Mouse (Mus musculus) hindbrain, postnatal 0 days (tissue): ENCODE measurements at regions not wholly inside any gene's neighbourhood (a gene's known extent, or its start where the extent isn't known, plus 50 kb on each side); places are given as distances from the start of the nearest gene placed in this dataset.

Experiments
- ATAC-seq: fragments of 200-750 bp; cut with Nextera tagmentation; 2 replicates; pipeline ENCODE4 v1.8.0; 2017; ENCODE audit warnings: mild to moderate bottlenecking, moderate TSS enrichment, moderate library complexity
- DNase-seq: peaks from one replicate; pipeline ENCODE4 v3.0.0-alpha.2; 2015; ENCODE audit warnings: low spot score
- H3K27ac ChIP-seq: fragments of 300-500 bp; sonication (generic); 2 replicates; pipeline ENCODE4 v1.5.1; 2014; ENCODE audit warnings: mild to moderate bottlenecking
- H3K27me3 ChIP-seq: fragments of 300-500 bp; sonication (generic); 2 replicates; pipeline ENCODE4 v1.6.1; 2014; ENCODE audit warnings: low read length, mixed read lengths; ENCODE audit not compliant: insufficient read depth
- H3K36me3 ChIP-seq: fragments of 300-500 bp; sonication (generic); 2 replicates; pipeline ENCODE4 v1.6.1; 2014; ENCODE audit warnings: low read length, mixed read lengths; ENCODE audit not compliant: insufficient read depth
- H3K4me1 ChIP-seq: fragments of 300-500 bp; sonication (generic); 2 replicates; pipeline ENCODE4 v1.6.1; 2014; ENCODE audit warnings: antibody characterized with exemption, low read length, mixed read lengths; ENCODE audit not compliant: insufficient read depth
- H3K4me2 ChIP-seq: fragments of 300-500 bp; sonication (generic); 2 replicates; pipeline ENCODE4 v1.6.1; 2014; ENCODE audit warnings: low read depth, mild to moderate bottlenecking, low read length, moderate library complexity, mixed read lengths
- H3K4me3 ChIP-seq: fragments of 300-500 bp; sonication (generic); 2 replicates; pipeline ENCODE4 v1.5.1; 2014; ENCODE audit warnings: low read length
- H3K9ac ChIP-seq: fragments of 300-500 bp; sonication (generic); replicated peaks from 2 replicates; pipeline ENCODE4 v1.6.1; 2014; ENCODE audit warnings: mild to moderate bottlenecking, low read length, moderate library complexity, mixed read lengths
- H3K9me3 ChIP-seq: fragments of 300-500 bp; sonication (generic); 2 replicates; pipeline ENCODE4 v1.6.1; 2016; ENCODE audit warnings: low read length, mixed read lengths
- CTCF ChIP-seq: IDR thresholded peaks from 2 replicates; pipeline ENCODE4 v1.5.1; 2016; ENCODE audit warnings: antibody characterized with exemption, control low read depth, low read depth
- WGBS: fragments of 180-500 bp; shearing (Covaris S2); extraction: QIAGEN DNeasy Blood & Tissue Kit; methylation state at CpG from one replicate; pipeline ENCODE4 v1.1.7; 2014; 5-methylcytosine and 5-hydroxymethylcytosine counted together

DNA sequence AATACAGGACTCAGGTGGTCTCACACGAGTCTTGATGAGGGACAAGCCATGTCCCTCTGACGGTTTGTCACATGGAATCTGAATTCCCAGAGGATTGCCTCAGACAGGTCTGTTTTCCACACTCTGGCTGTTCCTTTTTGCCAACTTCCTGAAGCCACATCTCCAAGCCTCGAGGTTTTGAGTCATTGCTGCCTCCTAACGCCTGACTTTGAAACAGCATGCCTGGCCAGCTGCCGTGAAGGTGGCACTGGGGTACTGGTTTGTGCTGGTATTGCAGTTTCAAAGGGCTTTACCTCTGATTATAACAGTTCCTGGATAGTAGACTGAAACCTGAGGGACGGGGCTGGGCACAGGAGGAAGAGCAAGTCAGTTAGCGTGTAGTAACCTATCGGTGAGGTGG, 117.1 kb upstream of the Dnajc19 start:
- Histone ChIP-seq H3K9ac (no peak overlapping the region), H3K27me3 (no peaks in the 10 kb centered on the region), H3K4me1 (peaks cover 3% of the 10 kb centered on the region; the same call in 1 of the 2 replicates), H3K4me3 (no peak overlapping the region), H3K36me3 (no peaks in the 10 kb centered on the region), H3K4me2 (peak overlapping the region; percentile 19; the same call in 1 of the 2 replicates), H3K27ac (no peak overlapping the region), H3K9me3 (no peaks in the 10 kb centered on the region)
- ATAC-seq (peak; percentile 75), DNase-seq (peak; percentile 68)
- peak; percentile 71 for TF ChIP-seq CTCF
- WGBS, result 35% methylated on average over 8 of the region's 8 CpGs

DNA sequence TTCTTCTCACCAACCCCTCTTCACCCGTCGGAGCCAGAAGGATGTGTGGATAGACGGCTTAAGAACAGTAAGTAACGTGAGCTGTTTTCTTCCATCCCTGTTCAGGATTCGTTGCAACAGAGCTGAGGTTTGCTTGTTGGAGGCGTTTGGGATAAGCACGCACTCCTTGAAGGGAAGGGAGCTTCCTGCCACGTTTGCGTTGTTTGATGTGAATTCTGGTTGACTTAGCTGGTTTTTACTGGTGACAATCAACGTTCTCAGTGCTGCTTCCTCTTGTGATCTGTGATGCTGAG, 116.0 kb upstream of the Dnajc19 start:
- H3K9ac ChIP-seq, result no peak overlapping the region
- peak overlapping the region; percentile 45; the same call in 1 of the 2 replicates for H3K27ac ChIP-seq
- H3K4me3 ChIP-seq, result peak overlapping the region; percentile 21
- TF ChIP-seq CTCF, result no peak
- DNase-seq (no peak), ATAC-seq (no peak)
- H3K9me3 ChIP-seq, result no peaks in the 10 kb centered on the region
- no peaks in the 10 kb centered on the region for H3K36me3 ChIP-seq
- peak overlapping the region; percentile 31 for H3K4me2 ChIP-seq
- WGBS, result 24% methylated on average over 10 of the region's 10 CpGs
- H3K27me3 ChIP-seq, result no peaks in the 10 kb centered on the region
- peaks cover 3% of the 10 kb centered on the region; the same call in 1 of the 2 replicates for H3K4me1 ChIP-seq

DNA sequence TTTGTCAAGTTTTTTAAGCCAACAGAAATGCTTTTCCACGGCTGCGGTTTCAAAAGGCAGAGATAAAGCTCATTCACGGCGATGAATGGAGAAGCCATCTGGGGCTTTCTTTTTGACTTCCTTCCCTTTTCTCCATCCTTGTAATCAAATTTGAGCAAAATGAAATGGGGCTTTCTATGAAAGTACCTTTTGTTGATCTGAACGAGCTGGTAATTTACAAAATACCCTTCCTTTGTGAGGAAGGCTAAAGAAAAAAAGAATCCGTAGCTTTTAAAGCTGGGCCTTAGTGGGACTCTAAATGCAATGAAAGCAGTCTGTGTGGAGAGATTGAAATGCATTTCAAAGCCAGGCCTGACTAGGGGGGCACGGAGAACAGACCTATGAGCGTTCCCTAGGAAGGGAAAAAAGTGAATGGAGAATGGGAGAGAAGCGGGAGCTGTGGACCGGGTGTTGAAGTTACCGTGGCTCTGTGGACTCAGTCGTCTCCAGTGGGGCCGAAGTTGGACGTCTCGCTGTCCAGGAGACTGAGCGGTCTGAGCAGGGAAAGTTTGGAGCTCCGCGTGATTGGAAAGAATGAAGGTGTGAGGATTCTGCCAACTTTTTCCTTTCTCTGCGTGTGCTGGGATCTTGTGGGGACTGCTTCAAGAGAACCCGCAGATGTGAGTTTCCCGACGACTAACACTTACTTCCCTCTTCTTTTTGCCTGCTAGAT, 115.5 kb upstream of the Dnajc19 start:
- WGBS, result 20% methylated on average over 22 of the region's 22 CpGs
- DNase-seq (peak; percentile 15), ATAC-seq (peak; percentile 41; the same call in 1 of the 2 replicates)
- Histone ChIP-seq H3K4me3 (peak overlapping the region; percentile 21), H3K27me3 (no peaks in the 10 kb centered on the region), H3K9me3 (no peaks in the 10 kb centered on the region), H3K9ac (0 out of 2 replicates have a peak overlapping the region, but pooled peaks have one; percentile 30), H3K4me1 (peaks cover 3% of the 10 kb centered on the region; the same call in 1 of the 2 replicates), H3K36me3 (no peaks in the 10 kb centered on the region), H3K27ac (peak overlapping the region; percentile 45; the same call in 1 of the 2 replicates), H3K4me2 (peak overlapping the region; percentile 31)
- no peak for TF ChIP-seq CTCF

- no peak overlapping the region for H3K4me3 ChIP-seq
- DNase-seq (peak; percentile 21), ATAC-seq (no peak)
- H3K9ac ChIP-seq, result 0 out of 2 replicates have a peak overlapping the region, but pooled peaks have one; percentile 30
- H3K27ac ChIP-seq, result peak overlapping the region; percentile 45; the same call in 1 of the 2 replicates
- H3K4me1 ChIP-seq, result peaks cover 3% of the 10 kb centered on the region; the same call in 1 of the 2 replicates
- no peaks in the 10 kb centered on the region for H3K9me3 ChIP-seq
- no peaks in the 10 kb centered on the region for H3K36me3 ChIP-seq
- no peaks in the 10 kb centered on the region for H3K27me3 ChIP-seq
- 41% methylated on average over 13 of the region's 13 CpGs for WGBS
- peak overlapping the region; percentile 31 for H3K4me2 ChIP-seq
- TF ChIP-seq CTCF, result no peak
These were observed 114.8 kb upstream of the Dnajc19 start for GRCm38 (mm10) chr3:34195729-34196450.

- no peaks in the 10 kb centered on the region for H3K9me3 ChIP-seq
- no peak for TF ChIP-seq CTCF
- no peak overlapping the region for H3K27ac ChIP-seq
- H3K4me1 ChIP-seq, result no peaks in the 10 kb centered on the region
- H3K4me3 ChIP-seq, result no peak overlapping the region
- no peak for ATAC-seq
- H3K27me3 ChIP-seq, result no peaks in the 10 kb centered on the region
- 59% methylated on average over 6 of the region's 6 CpGs for WGBS
- no peaks in the 10 kb centered on the region for H3K36me3 ChIP-seq
- no peak for DNase-seq
- no peak overlapping the region for H3K9ac ChIP-seq
- no peak overlapping the region for H3K4me2 ChIP-seq
These were observed 92.4 kb upstream of the Dnajc19 start for GRCm38 (mm10) chr3:34173416-34174097.

- no peak for ATAC-seq
- no peak for TF ChIP-seq CTCF
- H3K4me3 ChIP-seq, result no peak overlapping the region
- H3K9me3 ChIP-seq, result no peaks in the 10 kb centered on the region
- H3K36me3 ChIP-seq, result no peaks in the 10 kb centered on the region
- WGBS, result 49% methylated on average over 4 of the region's 4 CpGs
- no peak overlapping the region for H3K27ac ChIP-seq
- H3K4me2 ChIP-seq, result no peak overlapping the region
- H3K9ac ChIP-seq, result no peak overlapping the region
- no peaks in the 10 kb centered on the region for H3K4me1 ChIP-seq
- DNase-seq, result no peak
- no peaks in the 10 kb centered on the region for H3K27me3 ChIP-seq
These were observed 91.8 kb upstream of the Dnajc19 start for GRCm38 (mm10) chr3:34172899-34173298.
